Mouse (Mus musculus) splenic B cell, adult 2 months (primary cell): ENCODE measurements around the gene Sept9.

Experiments
- DNase-seq: peaks from one replicate; pipeline ENCODE4 v3.0.0-alpha.2; 2011; ENCODE audit warnings: low read depth, low spot score
- H3K27me3 ChIP-seq: 2 replicates; pipeline ENCODE4 v1.6.1; 2012; ENCODE audit warnings: mild to moderate bottlenecking, low read length, moderate library complexity, mixed read lengths; ENCODE audit not compliant: control insufficient read depth, poor library complexity, insufficient read depth, severe bottlenecking
- H3K36me3 ChIP-seq: 2 replicates; pipeline ENCODE4 v1.6.1; 2012; ENCODE audit warnings: mild to moderate bottlenecking, low read length, moderate library complexity, mixed read lengths; ENCODE audit not compliant: control insufficient read depth, poor library complexity, insufficient read depth, severe bottlenecking

Gene Sept9

DNA sequence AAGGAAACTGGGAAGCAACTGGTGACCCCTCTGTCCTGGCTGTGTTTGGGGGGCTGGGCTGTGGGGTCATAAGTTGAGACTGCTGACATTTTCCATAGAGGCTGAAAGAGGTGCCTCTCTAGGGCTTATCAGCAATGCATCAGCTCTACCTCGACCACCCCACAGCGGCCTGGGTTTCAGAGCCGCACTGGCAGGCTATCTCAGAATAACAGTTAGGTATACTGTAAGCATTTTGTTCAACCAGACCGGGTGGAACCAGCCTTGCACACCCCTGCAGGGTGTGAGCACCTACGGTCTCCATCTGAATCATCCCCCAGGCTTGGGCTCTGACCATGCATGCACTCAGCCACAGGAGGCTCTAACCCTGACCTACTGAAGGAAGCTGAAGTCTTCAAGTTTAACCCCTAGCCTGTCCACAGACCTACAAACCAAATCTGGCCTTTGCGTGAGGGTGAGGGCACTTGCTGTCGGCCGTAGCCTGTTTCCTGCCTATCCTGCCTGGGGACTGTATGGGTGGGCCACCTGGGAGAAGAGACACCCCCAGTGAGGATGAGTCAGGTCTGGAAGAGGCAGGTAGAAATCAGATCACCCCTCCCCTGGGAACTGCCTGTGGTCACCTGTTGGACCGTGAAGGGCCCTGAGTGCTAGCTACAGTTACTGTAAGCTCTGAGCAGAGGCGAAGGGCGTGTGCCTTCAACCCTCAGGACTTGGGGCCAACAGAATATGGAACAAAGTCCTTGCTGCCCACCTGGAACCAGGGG is 151.2 kb downstream of the Sept9 start:
- peaks cover 7% of the 10 kb centered on the region for H3K36me3 ChIP-seq
- DNase-seq: peak; percentile 41
- no peaks in the 10 kb centered on the region for H3K27me3 ChIP-seq

GRCm38 (mm10) chr11:117353126-117353525 is 153.7 kb downstream of the Sept9 start:
- peaks cover 7% of the 10 kb centered on the region for H3K36me3 ChIP-seq
- no peak for DNase-seq
- H3K27me3 ChIP-seq: no peaks in the 10 kb centered on the region

- Histone ChIP-seq H3K36me3 (peaks cover 7% of the 10 kb centered on the region), H3K27me3 (no peaks in the 10 kb centered on the region)
- no peak for DNase-seq
Measured at GRCm38 (mm10) chr11:117354107-117354506, 154.6 kb downstream of the Sept9 start.

GRCm38 (mm10) chr11:117356937-117357336 is 157.5 kb downstream of the Sept9 start:
- Histone ChIP-seq H3K27me3 (no peaks in the 10 kb centered on the region), H3K36me3 (peaks cover 3% of the 10 kb centered on the region)
- no peak for DNase-seq

- DNase-seq: peak; percentile 97
- no peaks in the 10 kb centered on the region for H3K27me3 ChIP-seq
- H3K36me3 ChIP-seq: peaks cover 2% of the 10 kb centered on the region
Measured at GRCm38 (mm10) chr11:117357916-117358639, 158.6 kb downstream of the Sept9 start.

GRCm38 (mm10) chr11:117359161-117359560 is 159.7 kb downstream of the Sept9 start:
- Histone ChIP-seq H3K36me3 (peaks cover 2% of the 10 kb centered on the region), H3K27me3 (no peaks in the 10 kb centered on the region)
- no peak for DNase-seq

- Histone ChIP-seq H3K36me3 (peaks cover 2% of the 10 kb centered on the region), H3K27me3 (no peaks in the 10 kb centered on the region)
- peak; percentile 87 for DNase-seq
Measured at GRCm38 (mm10) chr11:117359870-117360269, 160.4 kb downstream of the Sept9 start.

DNA sequence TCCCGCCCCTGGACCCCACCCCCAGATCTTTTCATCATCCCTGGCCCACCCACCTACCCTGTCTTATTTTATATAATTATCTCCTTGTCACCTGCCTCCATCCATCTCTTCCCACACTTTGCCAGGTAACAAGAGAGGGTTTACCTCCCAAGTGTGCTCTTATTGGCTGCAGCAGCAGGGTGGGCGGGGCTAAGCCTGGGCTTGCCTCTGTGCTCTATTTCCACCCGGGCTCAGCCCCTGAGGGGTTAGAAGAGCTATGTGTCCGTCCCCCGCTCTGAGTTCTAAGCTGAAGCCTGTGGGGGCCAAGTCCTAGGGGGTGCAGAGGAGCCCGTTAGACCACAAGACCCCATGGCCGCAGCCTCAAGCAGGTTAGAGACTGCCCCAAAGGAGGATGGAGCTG is 161.1 kb downstream of the Sept9 start:
- no peak for DNase-seq
- Histone ChIP-seq H3K36me3 (peaks cover 2% of the 10 kb centered on the region), H3K27me3 (no peaks in the 10 kb centered on the region)

GRCm38 (mm10) chr11:117362307-117362706 is 162.8 kb downstream of the Sept9 start:
- H3K27me3 ChIP-seq: no peaks in the 10 kb centered on the region
- H3K36me3 ChIP-seq: peaks cover 2% of the 10 kb centered on the region; the same call in 1 of the 2 replicates
- no peak for DNase-seq

- Histone ChIP-seq H3K27me3 (no peaks in the 10 kb centered on the region), H3K36me3 (peaks cover 2% of the 10 kb centered on the region; the same call in 1 of the 2 replicates)
- no peak for DNase-seq
Measured at GRCm38 (mm10) chr11:117363918-117364317, 164.5 kb downstream of the Sept9 start.

GRCm38 (mm10) chr11:117366426-117366825 is 167.0 kb downstream of the Sept9 start:
- peak; percentile 54 for DNase-seq
- no peaks in the 10 kb centered on the region for H3K27me3 ChIP-seq
- H3K36me3 ChIP-seq: peaks cover 2% of the 10 kb centered on the region; the same call in 1 of the 2 replicates

GRCm38 (mm10) chr11:117366861-117367357 is 167.4 kb downstream of the Sept9 start:
- H3K36me3 ChIP-seq: peaks cover 2% of the 10 kb centered on the region; the same call in 1 of the 2 replicates
- H3K27me3 ChIP-seq: no peaks in the 10 kb centered on the region
- no peak for DNase-seq

DNA sequence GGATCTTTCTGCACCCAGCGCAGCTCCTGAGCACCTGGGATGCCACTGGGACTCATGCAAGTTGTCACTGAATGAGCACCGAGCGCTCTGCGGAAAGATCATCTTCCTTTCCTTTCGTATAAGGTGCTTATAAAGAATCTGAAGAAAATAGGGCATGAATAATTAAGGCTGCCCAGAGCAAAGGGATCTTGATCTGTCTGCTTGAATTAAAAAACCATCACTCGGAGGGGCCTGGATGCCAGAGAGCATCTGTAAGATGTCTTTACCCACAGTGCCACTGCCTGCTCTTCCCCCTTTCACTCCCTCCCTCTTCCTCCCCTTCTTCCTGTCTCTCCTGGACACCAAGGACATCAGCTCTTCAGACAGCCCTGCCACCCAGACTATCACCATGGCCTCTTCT is 168.5 kb downstream of the Sept9 start:
- no peaks in the 10 kb centered on the region for H3K27me3 ChIP-seq
- DNase-seq: no peak
- no peaks in the 10 kb centered on the region for H3K36me3 ChIP-seq

- H3K27me3 ChIP-seq: no peaks in the 10 kb centered on the region
- H3K36me3 ChIP-seq: no peaks in the 10 kb centered on the region
- no peak for DNase-seq
Measured at GRCm38 (mm10) chr11:117369347-117369746, 169.9 kb downstream of the Sept9 start.

DNA sequence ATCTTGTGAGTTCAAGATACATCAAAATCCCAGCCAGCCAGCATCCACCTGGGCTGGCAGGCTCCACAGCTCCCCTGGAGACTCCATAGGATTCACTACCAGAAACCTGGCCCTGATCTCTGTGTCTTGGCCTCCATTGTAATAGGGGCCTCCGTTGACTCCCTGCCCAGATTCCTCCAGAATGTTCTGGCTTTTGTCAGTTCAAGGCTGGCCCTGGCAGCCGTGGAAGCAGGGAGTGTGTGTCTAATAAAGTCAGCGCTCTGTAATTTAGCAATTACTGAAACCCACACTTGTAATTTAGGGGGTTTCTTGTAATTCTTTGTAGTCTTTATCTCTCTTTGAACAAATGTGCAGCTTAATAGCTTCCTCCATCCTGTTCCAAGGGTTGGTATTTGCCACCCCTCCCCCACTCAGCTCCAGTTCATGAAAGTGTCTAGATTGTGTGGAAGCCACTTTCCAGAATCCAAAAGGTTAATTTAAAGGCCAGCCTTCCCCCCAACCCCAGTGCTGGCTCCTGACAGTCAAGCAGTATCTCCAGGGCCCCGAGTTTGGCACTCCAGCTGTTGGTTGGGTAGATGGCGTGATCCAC is 170.9 kb downstream of the Sept9 start:
- no peak for DNase-seq
- H3K27me3 ChIP-seq: no peaks in the 10 kb centered on the region
- H3K36me3 ChIP-seq: no peaks in the 10 kb centered on the region
